Mouse (Mus musculus) forebrain, embryonic 10.5 days (tissue): ENCODE results near the gene Lamp2. TPM values are rescaled to one million over a fixed set of nuclear protein-coding genes. Genes with fewer than 3 reads are reported as not detected.
"Not testable (repeated sequence)": the region's sequence is repeated elsewhere in the genome, so short reads cannot be mapped to it uniquely, and the experiment has no call there.

Source experiments
- DNase-seq: peaks from one replicate; pipeline ENCODE4 v3.0.0-alpha.2; 2017; ENCODE audit warnings: low spot score; ENCODE audit errors: extremely low spot score
- H3K27ac ChIP-seq: fragments of 300-500 bp; sonication (generic); 2 replicates; pipeline ENCODE4 v1.5.1; 2016; ENCODE audit warnings: mild to moderate bottlenecking
- H3K27me3 ChIP-seq: fragments of 300-500 bp; sonication (generic); 2 replicates; pipeline ENCODE4 v1.6.1; 2016; ENCODE audit warnings: mild to moderate bottlenecking; ENCODE audit not compliant: poor library complexity, severe bottlenecking
- H3K36me3 ChIP-seq: fragments of 300-500 bp; sonication (generic); replicated peaks from 2 replicates; pipeline ENCODE4 v1.6.1; 2016; ENCODE audit warnings: mild to moderate bottlenecking, moderate library complexity
- H3K4me1 ChIP-seq: fragments of 300-500 bp; sonication (generic); 2 replicates; pipeline ENCODE4 v1.6.1; 2016
- H3K4me3 ChIP-seq: fragments of 300-500 bp; sonication (generic); 2 replicates; pipeline ENCODE4 v1.5.1; 2016; ENCODE audit warnings: mild to moderate bottlenecking, moderate library complexity
- H3K9me3 ChIP-seq: fragments of 300-500 bp; sonication (generic); 2 replicates; pipeline ENCODE4 v1.6.1; 2016; ENCODE audit warnings: mild to moderate bottlenecking, moderate library complexity
- WGBS: fragments of 180-500 bp; shearing (Covaris S2); methylation state at CpG from one replicate; pipeline ENCODE4 v1.1.7; 2016; 5-methylcytosine and 5-hydroxymethylcytosine counted together
- polyA plus RNA-seq: library from polyadenylated mRNA; unstranded; fragments of >200 nt; fragmentation: Nextera tagmentation; extraction: Ambion mirVana; gene quantifications from 2 replicates; pipeline ENCODE4 v1.2.1, GENCODE M21; 2016

Lamp2 gene
- polyA plus RNA-seq, 1 experiment from 2014 or later = 59.5 TPM

DNA sequence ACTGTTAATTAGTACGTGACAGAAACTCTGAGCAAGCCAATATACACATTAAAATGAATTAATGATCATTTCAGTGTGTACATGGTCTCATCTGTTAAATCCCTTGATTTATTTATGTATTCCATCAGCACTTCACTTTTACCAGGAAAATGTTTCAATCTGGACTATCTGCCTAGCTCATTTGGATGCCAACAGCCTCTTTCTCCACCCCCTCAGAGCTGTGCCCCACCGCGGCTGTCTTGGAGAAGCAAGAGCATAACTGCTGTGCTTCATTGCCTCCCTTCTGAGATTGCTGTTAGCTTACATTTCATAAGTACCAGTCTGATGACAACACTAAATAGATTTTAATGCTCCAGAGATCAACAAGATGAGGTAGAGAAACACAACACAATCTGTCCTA, 52.4 kb downstream of the Lamp2 start:
- no peak overlapping the region for H3K4me3 ChIP-seq
- no peaks in the 10 kb centered on the region for H3K36me3 ChIP-seq
- DNase-seq = no peak
- no peak overlapping the region for H3K27ac ChIP-seq
- no peaks in the 10 kb centered on the region for H3K27me3 ChIP-seq
- no peaks in the 10 kb centered on the region for H3K4me1 ChIP-seq
- 83% methylated on average over 3 of the region's 3 CpGs for WGBS
- no peaks in the 10 kb centered on the region for H3K9me3 ChIP-seq

DNA sequence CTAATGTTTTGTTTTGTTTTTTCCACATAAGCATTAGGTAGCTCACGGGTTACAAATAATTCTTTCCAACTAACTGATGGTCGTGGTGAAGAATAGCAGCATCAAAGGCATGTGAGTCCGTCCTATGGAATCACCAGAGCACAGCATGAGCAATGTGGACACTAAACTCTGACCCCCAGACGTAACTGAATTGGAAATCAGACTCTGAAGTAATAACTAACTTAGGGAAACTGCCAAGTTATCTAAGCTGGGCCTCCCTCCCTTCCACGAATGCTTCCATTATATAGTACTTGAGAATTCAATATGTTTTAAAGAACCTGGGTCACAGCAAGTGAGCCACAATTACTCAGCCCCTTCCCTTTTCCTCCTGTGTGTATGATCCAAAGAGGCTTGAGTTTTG, 53.3 kb downstream of the Lamp2 start:
- Histone ChIP-seq H3K9me3 (no peaks in the 10 kb centered on the region), H3K4me3 (no peak overlapping the region), H3K27me3 (no peaks in the 10 kb centered on the region), H3K36me3 (no peaks in the 10 kb centered on the region), H3K4me1 (no peaks in the 10 kb centered on the region), H3K27ac (no peak overlapping the region)
- DNase-seq = no peak
- 87% methylated on average over 5 of the region's 5 CpGs for WGBS

DNA sequence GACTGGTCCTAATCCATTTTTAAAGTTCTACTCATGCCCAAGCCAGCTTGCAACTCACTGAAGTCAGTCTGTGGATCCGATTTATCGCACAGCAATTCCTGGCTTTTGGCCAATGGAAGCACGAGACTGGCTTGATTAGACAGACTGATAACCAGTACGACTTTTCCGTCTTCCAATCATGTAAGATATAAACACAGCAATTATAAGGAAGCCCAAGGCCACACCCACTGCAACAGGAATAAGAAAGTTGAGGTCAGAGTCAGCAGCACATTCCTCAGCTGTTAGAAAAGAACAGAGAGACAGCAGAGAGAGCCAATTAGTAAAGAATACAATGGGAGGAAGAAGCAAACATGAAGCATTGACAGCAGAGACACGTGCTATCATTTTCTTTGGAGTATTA, 54.2 kb downstream of the Lamp2 start:
- Histone ChIP-seq H3K4me1 (no peaks in the 10 kb centered on the region), H3K27ac (no peak overlapping the region), H3K4me3 (no peak overlapping the region), H3K9me3 (no peaks in the 10 kb centered on the region), H3K27me3 (no peaks in the 10 kb centered on the region), H3K36me3 (no peaks in the 10 kb centered on the region)
- DNase-seq = no peak
- 85% methylated on average over 6 of the region's 6 CpGs for WGBS

DNA sequence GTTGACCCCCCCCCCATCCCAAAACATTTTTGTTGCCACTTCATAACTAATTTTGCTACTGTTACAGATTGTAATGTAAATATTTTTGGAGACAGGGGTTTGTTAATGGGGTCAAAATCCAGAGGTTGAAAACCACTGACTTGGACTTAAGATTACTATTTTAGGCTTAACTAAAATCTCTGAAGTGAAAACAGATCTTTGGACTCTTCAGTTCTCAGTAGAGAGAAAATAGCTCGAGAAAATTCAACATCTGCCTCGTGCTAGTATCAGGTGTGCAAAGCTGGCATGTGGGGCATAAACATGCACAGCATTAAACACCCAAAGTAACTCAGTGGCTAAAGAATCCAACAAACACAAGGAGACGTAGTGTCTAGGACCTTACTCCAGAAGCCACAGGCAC, 55.6 kb downstream of the Lamp2 start:
- no peak for DNase-seq
- no peaks in the 10 kb centered on the region for H3K9me3 ChIP-seq
- H3K27ac ChIP-seq = no peak overlapping the region
- H3K4me1 ChIP-seq = no peaks in the 10 kb centered on the region
- 79% methylated on average over 3 of the region's 3 CpGs for WGBS
- no peaks in the 10 kb centered on the region for H3K36me3 ChIP-seq
- H3K27me3 ChIP-seq = no peaks in the 10 kb centered on the region
- H3K4me3 ChIP-seq = no peak overlapping the region

DNA sequence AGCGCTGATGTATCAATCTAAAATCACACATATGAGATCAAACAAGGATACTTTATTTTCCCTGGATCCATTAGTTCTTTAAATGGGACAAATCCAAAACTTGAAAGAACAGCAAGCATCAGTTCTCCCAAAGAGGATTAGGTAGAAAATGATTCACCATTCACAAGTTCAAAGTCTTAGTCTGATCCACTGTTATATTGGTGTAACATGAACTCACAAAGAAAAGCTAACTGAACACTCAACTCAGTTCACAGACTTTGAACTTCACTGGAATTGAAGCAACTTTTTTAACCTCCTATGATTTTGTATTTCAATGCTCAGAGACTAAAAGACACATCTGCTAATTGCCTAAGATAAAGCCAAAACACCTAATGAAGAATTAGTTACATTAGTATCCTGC, 56.6 kb downstream of the Lamp2 start:
- Histone ChIP-seq H3K27ac (no peak overlapping the region), H3K27me3 (no peaks in the 10 kb centered on the region), H3K36me3 (no peaks in the 10 kb centered on the region), H3K4me1 (no peaks in the 10 kb centered on the region), H3K9me3 (no peaks in the 10 kb centered on the region), H3K4me3 (no peak overlapping the region)
- DNase-seq = no peak
- WGBS = 80% methylated on average over 1 of the region's 1 CpGs

DNA sequence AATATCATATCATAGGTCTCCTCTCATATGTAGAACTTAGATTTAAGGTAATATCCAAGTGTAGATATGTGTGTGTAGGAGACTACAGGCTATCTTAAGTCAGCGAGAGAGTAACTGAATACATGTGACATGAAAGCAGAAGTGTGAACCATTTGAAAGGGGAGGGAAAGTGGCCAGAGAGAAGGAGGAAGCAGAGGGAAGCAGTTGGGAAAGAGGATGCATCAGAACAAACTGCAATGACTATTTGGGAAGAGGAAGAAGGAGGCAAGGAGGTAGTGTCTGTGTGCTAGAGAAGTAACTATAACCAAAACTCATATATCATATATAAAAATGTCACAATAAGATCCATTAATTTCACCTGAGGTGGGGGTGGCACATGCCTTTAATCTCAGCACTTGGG, 83.1 kb downstream of the Lamp2 start:
- WGBS = 87% methylated on average over 1 of the region's 1 CpGs
- H3K27me3 ChIP-seq, H3K36me3 ChIP-seq, H3K9me3 ChIP-seq, H3K4me3 ChIP-seq, H3K4me1 ChIP-seq, DNase-seq, H3K27ac ChIP-seq: not testable (repeated sequence)

DNA sequence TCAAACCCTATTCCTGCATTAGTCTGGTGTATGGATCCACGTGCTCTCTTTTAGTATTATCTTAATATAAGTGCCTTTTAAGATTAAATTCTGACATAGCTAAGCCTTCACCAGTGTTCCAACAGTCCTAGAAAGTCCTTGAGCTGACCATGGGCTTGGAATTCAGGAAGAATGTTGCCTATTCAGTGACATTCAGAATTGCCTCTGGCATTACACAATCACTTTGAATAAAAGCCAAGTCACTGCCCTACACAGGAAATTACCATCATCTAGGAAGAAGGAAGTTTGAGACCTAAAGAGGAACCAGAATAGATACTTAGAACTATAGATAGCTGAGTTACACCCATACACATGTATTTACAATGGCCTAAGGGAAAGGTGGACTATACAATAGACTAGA, 91.6 kb downstream of the Lamp2 start:
- H3K27ac ChIP-seq, H3K4me3 ChIP-seq, H3K9me3 ChIP-seq, H3K36me3 ChIP-seq, DNase-seq, H3K27me3 ChIP-seq, H3K4me1 ChIP-seq: not testable (repeated sequence)
- 72% methylated on average over 1 of the region's 1 CpGs for WGBS

DNA sequence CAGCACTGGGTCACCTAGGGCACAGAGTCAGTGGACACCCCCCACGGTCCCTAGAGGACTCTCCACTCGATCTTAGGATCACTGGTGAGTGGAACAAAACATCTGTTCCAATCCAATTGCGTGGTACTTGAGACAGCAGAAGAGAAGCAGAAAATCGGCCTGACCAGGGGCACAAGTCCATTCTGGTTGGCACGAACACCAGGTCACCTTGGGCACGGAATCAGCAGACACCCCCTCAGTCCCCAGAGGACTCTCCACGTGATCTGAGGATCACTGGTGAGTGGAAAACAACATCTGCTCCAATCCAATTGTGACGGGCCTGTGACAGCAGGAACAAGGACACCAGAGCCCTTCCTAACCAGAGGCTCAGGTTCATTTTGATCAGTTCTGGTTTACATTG, 94.2 kb downstream of the Lamp2 start:
- H3K27ac ChIP-seq = no peak overlapping the region
- H3K4me3 ChIP-seq = no peak overlapping the region
- no peaks in the 10 kb centered on the region for H3K27me3 ChIP-seq
- no peaks in the 10 kb centered on the region for H3K9me3 ChIP-seq
- WGBS = 78% methylated on average over 8 of the region's 8 CpGs
- H3K4me1 ChIP-seq = no peaks in the 10 kb centered on the region
- no peaks in the 10 kb centered on the region for H3K36me3 ChIP-seq
- no peak for DNase-seq

Other genes starting within 250 kb of the Lamp2 start
- gene Tmem255a, start 204.0 kb downstream of the Lamp2 start, polyA plus RNA-seq = 12.7 and 14.6 TPM in 2 replicates
- not detected in 2 replicates for gene Atp1b4, start 140.3 kb downstream of the Lamp2 start, polyA plus RNA-seq
- gene Cul4b, start 119.7 kb upstream of the Lamp2 start, polyA plus RNA-seq = 47.8 and 52.4 TPM in 2 replicates
- gene Mcts1, start 144.1 kb upstream of the Lamp2 start, polyA plus RNA-seq = 73.2 and 76.0 TPM in 2 replicates
- gene C1galt1c1, start 178.6 kb upstream of the Lamp2 start, polyA plus RNA-seq = 14.7 and 16.5 TPM in 2 replicates